Mouse (Mus musculus) midbrain, embryonic 11.5 days (tissue): ENCODE results near the gene Polrmt. TPM values are rescaled to one million over a fixed set of nuclear protein-coding genes. Genes with fewer than 3 reads are reported as not detected.

Experiments
- ATAC-seq: fragments of 200-750 bp; cut with Nextera tagmentation; 2 replicates; pipeline ENCODE4 v1.8.0; 2017; ENCODE audit warnings: moderate TSS enrichment, moderate library complexity; ENCODE audit not compliant: low FRiP score
- DNase-seq: peaks from one replicate; pipeline ENCODE4 v3.0.0; 2015; ENCODE audit warnings: low spot score; ENCODE audit errors: missing footprints
- H3K27ac ChIP-seq: fragments of 300-500 bp; sonication (generic); 2 replicates; pipeline ENCODE4 v1.5.1; 2014; ENCODE audit warnings: low read depth, low read length
- H3K27me3 ChIP-seq: fragments of 300-500 bp; sonication (generic); 2 replicates; pipeline ENCODE4 v1.6.1; 2014; ENCODE audit warnings: mild to moderate bottlenecking, low read length, moderate library complexity, mixed read lengths; ENCODE audit not compliant: control insufficient read depth, insufficient read depth
- H3K36me3 ChIP-seq: fragments of 300-500 bp; sonication (generic); 2 replicates; pipeline ENCODE4 v1.6.1; 2014; ENCODE audit warnings: mild to moderate bottlenecking, low read length, moderate library complexity, mixed read lengths; ENCODE audit not compliant: control insufficient read depth, insufficient read depth
- H3K4me1 ChIP-seq: fragments of 300-500 bp; sonication (generic); 2 replicates; pipeline ENCODE4 v1.6.1; 2014; ENCODE audit warnings: low read length; ENCODE audit not compliant: control insufficient read depth, insufficient read depth
- H3K4me2 ChIP-seq: fragments of 300-500 bp; sonication (generic); 2 replicates; pipeline ENCODE4 v1.6.1; 2014; ENCODE audit warnings: mild to moderate bottlenecking, moderate library complexity
- H3K4me3 ChIP-seq: fragments of 300-500 bp; sonication (generic); 2 replicates; pipeline ENCODE4 v1.5.1; 2014; ENCODE audit warnings: low read depth, low read length
- H3K9ac ChIP-seq: fragments of 300-500 bp; sonication (generic); 2 replicates; pipeline ENCODE4 v1.6.1; 2014; ENCODE audit warnings: low read length
- H3K9me3 ChIP-seq: fragments of 300-500 bp; sonication (generic); 2 replicates; pipeline ENCODE4 v1.6.1; 2016; ENCODE audit warnings: low read length; ENCODE audit not compliant: control insufficient read depth
- WGBS: fragments of 180-500 bp; shearing (Covaris S2); extraction: QIAGEN DNeasy Blood & Tissue Kit; methylation state at CpG from one replicate; pipeline ENCODE4 v1.1.7; 2014; 5-methylcytosine and 5-hydroxymethylcytosine counted together
- polyA plus RNA-seq: library from polyadenylated mRNA; unstranded; fragments of >200 nt; fragmentation: Nextera tagmentation; extraction: Ambion mirVana; gene quantifications from 2 replicates; pipeline ENCODE4 v1.2.1, GENCODE M21; 2014

Gene Polrmt
- polyA plus RNA-seq, 1 experiment from 2014 or later, result 31.2 TPM

DNA sequence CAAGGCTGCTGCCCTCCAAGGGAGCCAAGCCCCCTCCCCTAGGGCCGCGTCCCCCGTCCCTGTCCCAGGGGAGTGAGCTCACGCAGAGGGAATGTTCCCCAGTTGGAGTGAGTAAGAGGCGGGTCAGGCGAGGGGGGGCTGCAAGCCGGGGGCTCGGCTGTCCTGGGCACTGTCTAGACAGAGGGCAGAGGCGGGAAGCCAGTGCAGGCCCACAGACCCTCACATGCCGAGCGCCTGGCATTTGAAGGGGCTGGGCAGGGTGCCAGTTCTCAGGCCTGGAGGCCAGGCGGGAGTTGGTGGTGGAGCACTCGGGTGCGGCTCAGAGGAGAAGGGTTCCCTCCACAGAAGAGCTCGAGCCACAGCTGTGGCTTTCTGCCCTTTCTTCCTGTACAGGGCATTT lies 31.6 kb upstream of the Polrmt start:
- 18% methylated on average over 15 of the region's 15 CpGs for WGBS
- no peak overlapping the region for H3K9ac ChIP-seq
- H3K4me2 ChIP-seq, result no peak overlapping the region
- no peak overlapping the region for H3K4me3 ChIP-seq
- ATAC-seq (no peak), DNase-seq (peak; percentile 86)
- H3K36me3 ChIP-seq, result no peaks in the 10 kb centered on the region
- peaks cover 8% of the 10 kb centered on the region for H3K4me1 ChIP-seq
- peaks cover 43% of the 10 kb centered on the region for H3K27me3 ChIP-seq
- no peaks in the 10 kb centered on the region; the same call in 1 of the 2 replicates for H3K9me3 ChIP-seq
- H3K27ac ChIP-seq, result no peak overlapping the region

DNA sequence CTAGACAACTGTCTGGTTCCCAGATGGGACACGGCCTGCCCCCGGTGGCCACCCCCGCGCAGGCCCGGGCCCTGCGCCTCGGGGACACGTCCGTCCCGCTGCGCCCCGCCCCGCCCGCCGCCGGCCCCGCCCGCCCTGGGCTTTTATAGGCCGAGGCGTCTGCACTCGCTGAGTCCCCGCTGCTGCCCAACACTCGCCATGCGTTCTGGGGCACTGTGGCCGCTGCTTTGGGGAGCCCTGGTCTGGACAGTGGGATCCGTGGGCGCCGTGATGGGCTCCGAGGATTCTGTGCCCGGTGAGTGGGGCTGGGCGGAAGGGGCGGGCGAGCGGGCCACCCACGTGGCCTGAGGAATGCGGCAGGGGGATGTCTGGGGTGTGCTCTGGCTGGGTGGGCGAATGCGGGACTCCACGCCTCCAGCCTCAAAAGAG lies 30.7 kb upstream of the Polrmt start, which contains the start of gene Fstl3:
TSS of gene Fstl3 (plus strand) at position 170 of the 429 bp plus-strand sequence.
- Histone ChIP-seq H3K36me3 (no peaks in the 10 kb centered on the region), H3K4me3 (peak within 1 kb of the TSS; percentile 18), H3K9me3 (no peaks in the 10 kb centered on the region; the same call in 1 of the 2 replicates), H3K9ac (peak within 1 kb of the TSS; percentile 4; the same call in 1 of the 2 replicates), H3K4me1 (peaks cover 8% of the 10 kb centered on the region), H3K4me2 (peak within 1 kb of the TSS; percentile 41), H3K27ac (no peak within 1 kb of the TSS), H3K27me3 (peaks cover 43% of the 10 kb centered on the region)
- DNase-seq, result no peak
- 1% methylated on average over 39 of the region's 39 CpGs for WGBS
- no peak for ATAC-seq

DNA sequence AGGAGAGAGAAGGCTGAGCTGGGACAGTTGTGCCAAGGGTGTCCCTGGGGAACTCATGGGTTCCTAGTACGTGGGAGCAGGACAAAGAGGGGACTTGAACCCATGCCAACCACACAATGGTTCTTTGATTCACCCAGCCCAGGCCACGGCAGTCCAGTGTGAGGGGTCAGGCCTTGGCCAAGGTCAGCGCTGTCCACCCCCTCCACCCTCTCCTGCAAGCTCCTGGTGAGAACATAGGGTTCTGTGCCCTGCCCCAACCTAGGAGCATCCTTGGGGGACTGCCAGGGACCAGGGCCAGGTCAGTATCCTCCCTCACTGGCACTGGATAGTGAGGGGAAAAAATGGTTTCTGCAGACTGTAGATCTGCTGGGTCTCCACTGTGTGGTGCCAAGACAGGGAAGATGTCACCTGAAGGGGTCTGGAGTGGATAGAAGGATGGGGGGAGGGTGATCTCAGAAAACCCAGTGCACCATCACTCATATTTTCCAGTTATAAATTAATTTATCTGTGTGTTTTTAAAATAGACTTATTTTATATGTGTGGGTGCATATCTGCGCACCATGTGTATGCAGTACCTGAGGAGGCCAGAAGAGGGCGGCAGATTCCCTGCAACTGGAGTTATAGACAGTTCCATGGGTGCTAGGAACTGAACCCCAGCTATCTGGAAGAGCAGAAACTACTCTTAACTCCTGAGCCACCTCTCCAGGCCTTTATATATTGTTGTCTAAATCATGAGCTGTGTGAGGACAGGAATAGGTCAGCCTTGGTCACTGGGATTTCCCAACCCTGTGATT lies 28.3 kb upstream of the Polrmt start:
- no peak overlapping the region for H3K4me2 ChIP-seq
- peaks cover 33% of the 10 kb centered on the region for H3K27me3 ChIP-seq
- no peak overlapping the region for H3K9ac ChIP-seq
- H3K27ac ChIP-seq, result no peak overlapping the region
- H3K4me3 ChIP-seq, result no peak overlapping the region
- H3K36me3 ChIP-seq, result no peaks in the 10 kb centered on the region
- WGBS, result 77% methylated on average over 5 of the region's 5 CpGs
- H3K9me3 ChIP-seq, result no peaks in the 10 kb centered on the region; the same call in 1 of the 2 replicates
- DNase-seq, result no peak
- no peaks in the 10 kb centered on the region; the same call in 1 of the 2 replicates for H3K4me1 ChIP-seq
- ATAC-seq, result no peak

DNA sequence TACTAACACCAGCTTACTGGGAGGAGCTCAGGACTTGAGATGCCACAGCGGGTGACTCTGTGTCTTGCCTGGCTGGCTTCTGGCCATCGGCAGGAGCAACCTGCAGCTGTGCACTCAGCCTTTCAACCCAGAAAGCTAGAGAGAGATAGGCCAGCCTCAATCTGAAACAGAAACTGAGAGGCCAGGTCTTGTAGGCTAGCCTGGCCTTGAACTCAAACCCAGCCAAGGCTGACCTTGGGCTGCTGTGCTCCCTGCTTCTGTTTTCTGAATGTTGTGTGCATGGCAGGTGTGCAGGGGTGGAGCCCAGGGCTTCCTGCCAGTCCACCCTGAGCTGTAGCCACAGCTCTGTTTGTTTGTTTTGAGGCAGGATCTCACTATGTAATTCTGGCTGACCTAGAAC lies 26.8 kb upstream of the Polrmt start:
- H3K4me3 ChIP-seq, result no peak overlapping the region
- DNase-seq (no peak), ATAC-seq (no peak)
- H3K9me3 ChIP-seq, result no peaks in the 10 kb centered on the region; the same call in 1 of the 2 replicates
- no peak overlapping the region for H3K4me2 ChIP-seq
- no peak overlapping the region for H3K27ac ChIP-seq
- H3K4me1 ChIP-seq, result no peaks in the 10 kb centered on the region; the same call in 1 of the 2 replicates
- H3K9ac ChIP-seq, result no peak overlapping the region
- peaks cover 18% of the 10 kb centered on the region for H3K27me3 ChIP-seq
- WGBS, result 89% methylated on average over 2 of the region's 2 CpGs
- no peaks in the 10 kb centered on the region for H3K36me3 ChIP-seq

DNA sequence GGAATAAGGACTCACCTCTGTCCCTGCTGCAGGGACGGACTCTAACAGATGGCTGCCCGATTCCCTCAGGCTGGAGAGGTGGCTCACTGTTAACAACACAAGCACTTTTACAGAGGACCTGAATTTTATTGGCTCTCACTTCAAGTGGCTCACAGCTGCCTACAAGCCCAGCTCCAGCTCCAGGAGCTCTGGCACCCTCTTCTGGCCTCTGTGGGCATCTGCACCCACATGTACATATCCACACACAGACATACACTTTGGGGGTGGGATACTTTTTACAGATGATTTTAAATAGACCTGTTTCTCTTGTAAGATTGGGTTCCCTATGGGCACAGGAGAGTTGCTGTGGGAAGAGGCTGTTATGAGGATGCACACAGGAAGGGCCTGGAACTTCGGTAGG lies 25.9 kb upstream of the Polrmt start:
- DNase-seq (no peak), ATAC-seq (no peak)
- no peak overlapping the region for H3K27ac ChIP-seq
- peaks cover 10% of the 10 kb centered on the region for H3K27me3 ChIP-seq
- 91% methylated on average over 3 of the region's 3 CpGs for WGBS
- H3K4me1 ChIP-seq, result peaks cover 7% of the 10 kb centered on the region
- no peak overlapping the region for H3K9ac ChIP-seq
- no peak overlapping the region for H3K4me3 ChIP-seq
- H3K36me3 ChIP-seq, result no peaks in the 10 kb centered on the region
- H3K4me2 ChIP-seq, result no peak overlapping the region
- H3K9me3 ChIP-seq, result no peaks in the 10 kb centered on the region; the same call in 1 of the 2 replicates

DNA sequence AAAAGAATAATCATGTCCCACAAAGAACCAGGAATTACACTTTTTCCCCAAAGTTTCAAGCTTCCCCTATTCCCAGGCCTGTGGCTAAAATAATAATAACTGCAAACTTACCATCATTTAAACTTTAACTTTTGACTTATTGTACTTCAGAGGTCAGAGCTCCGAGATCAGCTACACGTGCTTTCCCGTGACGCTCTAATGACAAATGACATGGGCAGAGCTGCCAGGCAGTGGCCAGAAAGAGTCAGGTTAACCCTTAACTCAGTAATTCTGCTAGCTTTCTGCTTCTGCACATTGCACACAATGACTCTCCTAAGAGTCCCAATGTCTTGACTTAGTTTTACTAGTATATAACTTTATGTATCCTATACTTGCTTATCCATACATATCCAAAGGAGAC lies 22.9 kb upstream of the Polrmt start:
- H3K27me3 ChIP-seq, result no peaks in the 10 kb centered on the region
- WGBS, result 63% methylated on average over 4 of the region's 4 CpGs
- no peaks in the 10 kb centered on the region for H3K36me3 ChIP-seq
- ATAC-seq (no peak), DNase-seq (no peak)
- H3K9ac ChIP-seq, result no peak overlapping the region
- no peak overlapping the region for H3K4me2 ChIP-seq
- no peaks in the 10 kb centered on the region for H3K9me3 ChIP-seq
- no peak overlapping the region for H3K4me3 ChIP-seq
- H3K27ac ChIP-seq, result no peak overlapping the region
- H3K4me1 ChIP-seq, result peaks cover 22% of the 10 kb centered on the region

DNA sequence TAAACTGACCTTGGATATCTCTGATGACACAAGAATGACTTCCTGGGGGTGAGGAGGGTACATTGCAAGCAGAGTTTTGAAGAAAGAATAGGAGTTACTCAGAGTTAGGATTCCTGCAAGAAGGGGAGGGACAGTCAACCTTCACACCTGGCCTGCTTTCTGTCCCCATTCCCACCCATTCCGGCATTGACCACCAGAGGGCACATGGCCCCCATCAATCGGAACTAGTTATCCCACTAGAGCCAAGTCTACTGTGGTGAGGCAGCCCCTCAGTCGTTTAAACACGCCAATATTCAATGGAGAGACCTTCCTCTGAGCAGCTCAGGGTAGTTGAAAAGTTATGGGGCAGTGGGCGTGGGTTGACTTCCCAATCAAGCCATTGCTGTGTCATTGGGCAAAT lies 22.0 kb upstream of the Polrmt start:
- Histone ChIP-seq H3K4me1 (peaks cover 22% of the 10 kb centered on the region), H3K27ac (no peak overlapping the region), H3K9ac (no peak overlapping the region), H3K4me2 (no peak overlapping the region), H3K9me3 (no peaks in the 10 kb centered on the region), H3K4me3 (no peak overlapping the region), H3K36me3 (no peaks in the 10 kb centered on the region), H3K27me3 (no peaks in the 10 kb centered on the region)
- DNase-seq (peak; percentile 98), ATAC-seq (no peak)
- WGBS, result 2% methylated on average over 5 of the region's 5 CpGs

DNA sequence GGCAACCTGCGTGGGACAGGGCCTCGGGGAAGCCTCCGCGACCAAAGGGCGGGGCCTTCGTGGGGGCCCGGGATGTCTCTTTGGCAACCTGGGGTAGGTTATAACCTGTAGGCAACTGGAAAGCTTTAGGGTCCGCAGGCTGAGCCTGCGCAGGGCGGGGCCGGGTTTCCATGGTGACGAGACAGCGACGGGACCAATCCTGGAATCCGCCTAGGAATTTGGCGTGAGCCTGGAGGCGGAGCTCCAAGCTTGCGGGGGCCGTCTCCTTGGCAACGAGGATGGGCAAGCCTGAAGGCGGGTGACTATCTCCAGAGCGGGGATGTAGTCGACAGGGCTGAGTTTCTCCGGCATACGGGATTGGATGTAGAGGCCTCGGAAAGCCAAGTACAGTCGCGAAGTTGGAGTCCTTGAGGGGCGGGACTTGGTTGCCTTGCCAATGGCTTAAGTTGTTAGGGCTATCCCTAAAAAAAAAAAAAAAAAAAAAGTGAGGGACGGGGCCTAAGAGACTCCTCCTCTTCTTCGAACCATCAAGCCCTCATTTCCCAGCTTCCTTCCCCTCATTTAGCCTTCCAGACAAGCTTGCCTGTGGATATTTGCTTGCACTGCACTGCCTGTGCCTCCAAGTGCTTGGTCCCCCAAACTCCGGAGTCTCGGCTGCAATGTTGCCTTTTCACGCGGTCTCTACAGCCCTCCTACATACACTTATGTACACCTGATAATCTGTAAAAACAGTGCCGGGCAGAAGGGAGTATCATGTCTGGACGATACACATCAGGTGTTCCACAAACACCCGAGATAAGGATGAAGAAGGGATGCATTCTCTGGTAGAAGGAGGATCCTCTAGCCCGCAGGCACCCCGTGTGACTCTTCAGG lies 21.2 kb upstream of the Polrmt start:
- Histone ChIP-seq H3K4me1 (peaks cover 22% of the 10 kb centered on the region), H3K27ac (peak overlapping the region; percentile 78), H3K9ac (peak overlapping the region; percentile 97; the same call in 1 of the 2 replicates), H3K4me2 (peak overlapping the region; percentile 95), H3K9me3 (no peaks in the 10 kb centered on the region), H3K4me3 (peak overlapping the region; percentile 97), H3K27me3 (no peaks in the 10 kb centered on the region), H3K36me3 (no peaks in the 10 kb centered on the region)
- WGBS, result 13% methylated on average over 40 of the region's 40 CpGs
- DNase-seq, result peak; percentile 99
- ATAC-seq, result peak; percentile 88
